Mouse (Mus musculus): ENCODE measurements around the gene Rpusd1. TPM values are rescaled to one million over a fixed set of nuclear protein-coding genes. Genes with fewer than 3 reads are reported as not detected.

Rpusd1 gene
- total RNA-seq (2021) = 1 to 10 TPM; 3.6 to 5.2 TPM
- long read RNA-seq, experiment 1, partial matches to known transcripts = 1 of 9 reads
- long read RNA-seq, experiment 1, other reads (novel, unspliced or antisense) = 0 of 9 reads
- long read RNA-seq, experiment 2, partial matches to known transcripts = 0 of 1 reads
- long read RNA-seq, experiment 2, other reads (novel, unspliced or antisense) = 0 of 1 reads

DNA sequence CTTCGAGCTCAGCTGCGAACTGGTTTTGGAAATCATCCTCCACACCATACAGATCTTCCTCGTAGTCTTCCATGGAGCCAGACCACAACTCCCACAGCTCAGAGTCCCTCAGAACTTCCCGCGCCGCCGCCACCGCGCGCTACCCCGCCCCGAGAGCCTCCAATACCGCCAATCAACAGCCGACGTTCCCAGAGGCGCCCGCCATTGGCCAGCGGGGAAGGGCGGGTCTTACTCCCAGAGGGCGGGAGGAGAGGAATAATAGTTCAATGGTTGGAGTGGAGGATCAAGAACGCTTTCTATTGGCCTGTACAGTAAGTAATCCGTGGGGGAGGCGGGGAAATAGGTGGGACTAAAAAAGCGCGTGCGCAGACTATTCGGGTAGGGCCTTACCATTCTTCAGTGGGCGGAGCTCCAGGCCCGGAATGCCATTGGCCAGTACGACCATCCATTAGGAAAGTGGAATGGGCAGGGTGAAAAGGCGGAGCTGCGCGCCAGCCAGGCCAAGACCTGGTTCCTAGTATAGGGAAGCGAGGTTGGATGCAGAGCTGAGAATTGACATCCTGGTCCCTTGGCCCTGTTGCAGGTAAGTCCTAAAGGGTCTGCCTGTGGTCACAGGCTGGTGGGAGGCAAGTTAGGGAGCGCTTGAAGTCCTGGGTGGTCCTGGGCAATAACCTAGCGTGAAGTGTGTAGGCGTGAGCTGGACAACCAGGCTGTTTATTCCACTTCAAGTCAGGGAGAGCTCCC, at the start of gene Rpusd1, which contains the start of gene Chtf18:
Gene Rpusd1 (plus strand): TSS at position 406 of the 744 bp plus-strand sequence.
Gene Chtf18 (minus strand): TSS at position 155 of the 744 bp plus-strand sequence.
- DNase-seq = peak; percentile 100

DNA sequence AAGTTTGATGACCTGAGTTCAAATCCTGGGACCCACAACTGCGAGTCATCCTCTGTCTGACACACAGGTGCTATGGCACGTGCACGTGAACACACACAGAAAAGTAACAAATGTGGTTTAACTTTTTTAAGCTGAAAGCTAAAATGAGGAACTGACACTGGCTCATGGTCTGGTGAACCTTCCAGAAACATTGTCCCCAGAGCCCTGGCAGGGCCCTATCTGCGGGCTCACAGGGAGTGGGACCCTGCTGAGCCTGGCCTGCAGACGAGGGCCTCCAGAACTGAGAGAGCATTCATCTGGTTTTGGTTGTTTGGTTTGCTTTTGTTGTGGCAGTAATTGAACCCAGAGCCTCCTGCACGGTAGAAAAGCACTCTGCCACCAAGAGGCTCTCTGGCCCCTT, 49.5 kb upstream of the Rpusd1 start:
- DNase-seq = no peak

DNA sequence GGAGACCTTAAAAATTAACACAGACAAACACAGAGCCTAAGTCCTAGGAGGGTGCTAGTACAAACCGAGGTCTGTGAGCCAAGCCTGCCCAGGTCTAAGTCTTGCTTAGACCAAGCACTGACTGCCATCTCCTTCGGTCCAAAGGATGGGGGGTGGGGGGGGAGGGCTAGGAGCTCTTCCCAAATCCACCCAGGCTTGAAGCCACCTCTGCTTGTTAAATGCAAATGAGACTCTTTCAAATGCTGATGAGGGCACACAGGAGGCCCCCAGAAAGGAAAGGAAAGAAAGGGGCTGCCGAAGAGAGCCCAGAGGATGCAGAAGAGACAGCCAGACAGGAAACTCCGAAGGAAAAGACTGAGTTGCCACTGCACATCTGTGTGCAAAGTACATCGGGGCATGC, 47.7 kb upstream of the Rpusd1 start:
- DNase-seq = no peak

DNA sequence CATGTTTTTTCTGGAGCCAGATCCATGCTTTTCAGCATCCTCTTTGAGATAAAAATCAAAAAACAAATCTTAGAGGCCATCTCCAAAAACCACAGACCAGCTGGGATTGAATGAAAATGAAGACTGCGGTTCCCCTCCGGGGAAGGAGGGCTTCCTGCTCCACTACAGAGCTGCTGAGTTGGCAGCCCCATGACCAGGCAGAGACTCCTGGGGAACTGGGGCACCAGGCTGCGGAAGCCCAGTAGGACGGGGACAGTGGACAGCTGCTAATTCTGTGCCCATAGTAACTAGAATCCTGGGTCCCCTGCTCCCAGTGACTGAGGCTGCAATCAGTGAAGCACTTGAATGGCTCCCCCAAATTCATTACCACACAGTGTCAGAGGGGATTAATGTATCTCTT, 45.8 kb upstream of the Rpusd1 start:
- peak in 1 of 2 experiments; percentile 41 for DNase-seq

DNA sequence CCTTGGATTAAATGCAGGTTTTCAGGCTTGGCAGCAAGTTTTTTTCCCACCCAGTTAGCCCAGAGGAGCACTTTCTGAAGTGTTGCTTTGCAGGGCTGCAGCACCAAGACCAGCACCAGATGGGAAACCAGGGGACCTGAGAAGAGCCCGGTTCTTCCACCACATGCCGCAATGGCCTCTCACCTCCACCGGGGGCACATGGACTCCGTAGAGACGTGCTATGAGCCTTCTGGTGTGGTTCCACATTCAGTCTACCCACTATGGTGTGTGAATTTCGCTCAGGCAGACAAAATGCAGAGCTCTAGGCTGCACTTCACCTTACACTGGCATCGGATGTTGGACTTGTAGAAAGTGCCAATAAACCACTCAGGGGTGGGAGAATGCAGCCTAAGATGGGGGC, 41.1 kb upstream of the Rpusd1 start:
- no peak for DNase-seq

DNA sequence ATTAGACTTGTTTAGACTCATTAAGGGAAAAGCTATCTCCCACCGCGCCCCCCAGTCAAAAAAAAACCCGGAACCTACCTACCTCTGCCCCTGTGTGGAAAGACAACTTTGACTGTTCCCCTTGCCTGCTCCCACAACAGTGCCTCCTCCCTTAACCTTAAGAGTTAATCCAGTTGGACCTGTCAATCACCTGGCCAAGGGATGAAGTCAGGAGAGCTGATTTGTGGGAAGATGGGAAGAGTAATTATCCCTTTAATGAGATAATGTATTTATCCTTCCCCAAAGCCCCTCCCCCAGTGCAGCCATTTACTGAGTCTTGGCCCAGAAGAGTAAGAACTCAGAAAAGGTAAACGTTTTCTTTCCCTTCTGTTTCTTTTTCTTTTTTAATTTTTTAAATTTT, 38.5 kb upstream of the Rpusd1 start:
- no peak for DNase-seq

DNA sequence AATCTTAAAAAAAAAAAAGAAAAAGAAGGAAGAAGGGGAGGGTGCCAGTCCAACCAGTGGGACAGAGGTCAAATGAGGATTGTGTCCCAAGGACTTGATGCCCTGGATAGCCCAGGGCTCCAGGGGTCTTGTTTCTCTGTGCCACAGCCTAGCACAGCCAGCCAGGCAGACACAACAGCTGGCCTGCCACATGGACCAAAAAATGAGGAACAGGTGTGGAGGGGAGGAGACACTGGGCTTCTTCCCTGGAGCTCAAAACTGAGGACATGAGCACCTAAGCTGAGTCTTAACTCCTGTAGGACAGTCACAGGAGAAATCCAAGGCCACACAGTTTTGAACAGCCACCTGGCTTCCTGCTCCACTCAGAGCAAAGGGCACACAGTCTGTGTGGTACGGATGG, 31.2 kb upstream of the Rpusd1 start:
- no peak for DNase-seq

DNA sequence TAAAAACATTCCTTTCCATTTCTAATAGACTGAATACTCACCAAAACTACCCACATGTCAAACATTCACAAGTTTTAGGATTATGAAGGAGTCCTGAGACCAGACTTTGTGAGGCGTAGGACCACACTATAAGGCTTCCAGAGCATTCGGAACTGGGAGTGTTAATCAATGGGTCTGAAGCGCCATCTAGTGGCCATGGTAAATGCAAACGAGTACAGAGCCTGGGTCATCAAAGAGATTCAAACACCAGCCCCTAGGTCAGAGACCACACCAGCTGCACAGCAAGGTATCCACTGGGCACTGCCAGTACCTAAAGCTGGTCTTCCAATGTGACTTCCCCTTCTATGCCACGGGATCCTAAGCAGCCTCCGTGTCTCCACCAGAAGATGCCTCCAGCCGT, 29.0 kb upstream of the Rpusd1 start:
- DNase-seq = peak; percentile 66 to 86

DNA sequence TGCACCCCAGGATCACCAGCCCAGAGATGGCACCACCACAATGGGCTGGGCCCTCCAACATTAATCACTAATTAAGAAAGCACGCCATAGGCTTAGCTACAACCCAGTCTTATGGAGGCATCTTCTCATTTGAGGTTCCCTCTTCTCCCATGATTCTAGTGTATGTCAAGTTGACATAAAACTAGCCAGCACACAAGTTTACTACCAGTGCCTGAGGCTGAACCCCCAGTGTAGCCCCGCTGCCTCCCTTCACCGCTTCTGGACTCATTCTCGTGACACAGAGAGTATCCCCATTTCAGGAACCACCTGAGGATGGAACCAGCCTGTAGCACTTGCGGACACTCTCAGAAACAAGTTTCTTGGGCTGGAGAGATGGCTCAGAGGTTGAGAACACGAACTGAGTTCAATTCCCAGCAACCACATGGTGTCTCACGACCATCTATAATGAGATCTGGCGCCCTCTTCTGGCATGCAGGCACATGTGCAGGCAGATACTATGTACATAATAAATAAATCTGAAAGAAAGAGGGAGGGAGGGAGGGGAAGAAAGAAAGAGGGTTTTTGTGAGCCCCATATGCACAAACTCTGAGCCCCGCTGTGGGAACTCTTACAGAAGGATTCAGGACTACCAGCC, 26.5 kb upstream of the Rpusd1 start:
- no peak for DNase-seq

DNA sequence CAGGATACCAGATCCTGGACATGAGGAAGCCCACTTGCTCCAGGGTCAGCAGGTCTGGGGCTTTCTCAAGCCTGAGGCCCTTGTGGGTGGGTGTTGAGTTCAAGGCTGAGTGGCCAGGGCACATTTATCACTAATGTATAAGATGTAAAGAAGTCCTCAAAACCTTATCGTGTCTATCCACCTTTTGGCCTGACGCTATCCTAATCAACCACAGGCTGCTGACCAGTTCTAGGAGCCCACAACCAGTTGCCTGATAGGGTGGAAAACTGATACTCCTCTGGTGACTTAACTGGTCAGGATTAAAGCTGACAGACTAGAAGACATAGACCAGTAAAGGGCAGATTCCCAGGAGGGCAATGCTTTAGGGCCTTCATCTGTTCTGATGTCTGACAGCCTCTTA, 17.5 kb upstream of the Rpusd1 start:
- DNase-seq = no peak

DNA sequence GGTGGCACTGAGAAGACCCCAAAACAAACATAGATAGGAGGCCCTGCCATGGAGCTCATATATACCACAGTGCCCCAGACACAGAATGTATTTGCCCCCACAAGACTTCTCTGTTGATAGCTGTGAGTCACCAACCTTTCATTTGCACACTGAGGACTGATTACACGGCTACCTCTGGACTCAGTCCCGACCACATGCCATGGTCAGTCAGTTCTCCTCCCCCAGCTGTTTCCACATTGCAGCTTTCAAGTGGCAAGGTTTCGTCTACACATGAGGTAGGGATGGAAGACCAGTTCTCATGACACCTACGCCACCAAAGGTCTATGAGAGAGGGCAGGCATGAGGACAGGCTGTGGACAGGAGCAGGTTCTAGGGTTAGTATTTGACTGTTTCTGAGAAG, 16.3 kb upstream of the Rpusd1 start:
- no peak for DNase-seq

DNA sequence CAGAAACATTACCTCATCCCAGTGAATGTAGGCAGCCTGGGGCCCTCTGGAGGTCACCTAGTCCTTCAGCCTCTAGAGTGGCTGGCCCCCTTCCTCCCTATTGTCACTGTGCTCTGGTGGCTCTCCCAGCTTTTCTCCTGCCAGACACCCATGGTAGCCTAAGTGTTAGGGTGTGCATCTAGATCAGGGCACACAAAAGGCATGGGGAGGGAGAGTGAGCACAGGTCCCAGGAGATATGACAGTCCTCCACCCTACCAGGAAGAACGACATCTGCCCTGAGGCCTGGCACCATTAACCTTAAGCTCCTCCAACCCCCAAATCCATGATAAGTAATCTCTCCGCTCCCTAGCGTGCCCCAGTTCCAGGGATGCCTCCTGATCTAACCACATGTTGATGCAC, 11.8 kb upstream of the Rpusd1 start:
- no peak for DNase-seq

DNA sequence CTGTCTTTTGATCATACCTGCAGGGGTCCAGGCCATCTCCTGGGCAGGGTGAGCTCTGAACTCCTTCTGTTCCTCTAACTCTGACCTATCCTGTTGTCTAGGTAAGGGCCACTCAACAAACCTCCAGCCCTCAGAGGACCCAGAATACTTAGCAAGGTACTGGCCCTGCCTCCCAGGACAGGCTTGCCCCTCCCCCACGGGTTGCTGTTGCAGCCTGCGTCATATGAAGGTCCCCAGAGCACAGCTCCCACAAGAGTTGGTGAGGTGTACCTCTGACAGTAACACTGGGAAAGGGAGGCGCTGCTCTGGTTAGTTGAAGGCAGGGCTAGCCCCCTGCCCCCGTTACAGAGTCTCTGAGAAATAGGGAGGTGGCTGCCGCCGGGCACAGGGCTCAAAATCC, 11.3 kb upstream of the Rpusd1 start:
- DNase-seq = no peak

DNA sequence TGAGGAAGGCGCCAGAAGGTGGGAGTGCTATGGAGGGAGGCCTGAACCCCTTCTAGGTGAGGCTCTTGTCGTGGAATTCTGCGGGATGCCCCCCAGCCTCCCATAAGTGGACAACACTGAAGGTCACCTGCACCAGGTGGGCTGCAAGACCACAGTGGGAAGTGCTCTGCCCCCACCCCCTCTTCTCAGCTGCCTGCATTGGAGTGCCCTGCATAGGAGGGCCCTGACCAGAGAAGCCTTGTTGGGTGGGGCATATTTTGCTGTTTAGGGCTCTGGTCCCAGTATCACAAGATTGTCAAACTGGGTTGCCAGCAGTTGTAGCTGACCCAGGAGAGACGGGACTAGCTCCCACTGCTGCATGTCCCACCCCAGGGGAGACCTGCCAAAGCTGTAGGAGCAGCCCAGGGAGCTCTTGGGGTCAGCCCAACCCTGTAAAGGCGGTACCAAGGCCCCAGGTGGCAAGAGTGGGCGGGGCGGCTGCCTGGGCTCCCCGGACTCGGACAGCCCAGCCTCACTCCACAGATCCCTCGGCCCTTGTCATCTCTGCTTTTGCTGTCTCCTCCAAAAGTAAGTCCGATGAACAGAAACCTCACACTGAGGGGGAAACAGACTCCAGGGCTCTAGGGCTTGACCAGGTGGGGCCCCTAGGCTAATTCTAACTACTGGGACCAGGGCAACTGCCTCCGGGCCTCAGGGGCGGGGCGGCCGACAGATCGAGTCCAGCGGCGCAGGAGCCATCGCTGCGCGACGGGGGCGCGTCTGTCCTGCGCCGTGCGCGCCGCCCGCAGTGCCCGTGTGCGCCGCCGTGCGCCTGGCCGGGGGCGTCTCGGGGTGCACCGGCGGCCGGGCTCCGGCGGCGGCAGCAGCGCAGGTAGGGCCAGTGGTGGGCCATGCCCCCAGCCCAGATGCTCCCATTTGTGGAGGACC, 10.5 kb upstream of the Rpusd1 start, which contains the start of gene Gng13:
Gene Gng13 (plus strand): TSS at position 461 of the 927 bp plus-strand sequence.
- DNase-seq = no peak

DNA sequence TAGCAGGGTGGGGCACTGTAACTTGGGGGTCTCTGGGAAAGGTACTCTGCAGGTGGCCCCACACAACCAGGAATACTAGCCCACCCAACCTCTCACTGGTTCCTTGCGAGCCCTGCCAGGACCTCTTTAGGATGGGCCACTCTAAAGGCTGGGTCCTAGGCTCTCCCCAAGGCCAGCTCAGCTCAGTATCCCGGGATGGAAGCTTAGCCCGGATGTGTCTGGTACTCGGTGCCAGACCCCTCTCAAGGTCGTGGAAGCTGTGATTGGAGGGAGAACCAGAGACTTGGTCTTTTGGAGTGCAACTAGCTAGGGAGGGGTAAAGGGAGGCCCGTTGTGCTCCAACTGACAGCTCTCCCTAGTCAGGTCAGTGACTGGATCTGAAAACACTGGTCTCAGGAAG, 9.8 kb upstream of the Rpusd1 start:
- DNase-seq = no peak

DNA sequence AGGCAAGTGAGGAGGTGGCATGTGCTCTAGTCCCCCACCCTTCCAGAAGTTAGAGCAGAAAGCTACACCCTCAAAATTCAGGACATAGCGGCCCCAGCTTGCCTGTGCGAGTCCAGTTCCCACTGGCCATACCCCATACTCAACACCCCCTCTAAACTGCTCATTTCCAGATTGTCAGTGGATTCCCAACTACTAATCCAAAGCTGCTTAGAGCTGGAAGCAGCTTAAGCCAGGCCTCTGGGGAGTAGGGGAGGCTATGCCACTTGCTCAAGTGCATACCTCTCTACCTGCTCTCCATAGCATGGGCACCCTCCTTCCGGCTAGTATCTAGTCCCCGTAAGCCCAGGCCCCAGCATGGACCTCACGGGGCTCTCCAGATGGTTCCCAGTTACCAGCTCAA, 6.0 kb upstream of the Rpusd1 start:
- DNase-seq = no peak

DNA sequence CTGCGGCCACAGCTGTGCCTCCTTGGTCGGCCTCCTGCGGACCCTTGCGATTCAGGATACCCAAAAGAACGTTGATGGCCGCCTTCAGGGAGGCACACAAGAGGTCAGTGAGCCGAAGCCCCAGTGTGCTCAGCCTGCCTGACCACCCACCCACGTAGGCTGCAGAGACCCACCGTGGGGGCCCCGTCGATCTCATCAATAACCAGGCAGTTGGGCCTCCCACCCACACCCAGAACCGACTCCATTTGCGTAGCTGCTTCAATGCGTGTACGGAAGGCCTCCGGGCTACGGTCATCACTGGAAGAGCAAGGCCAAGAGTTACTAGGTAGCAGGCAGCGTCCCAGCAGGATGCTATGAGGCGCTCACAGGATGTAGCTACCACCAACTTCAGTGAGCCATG, 4.0 kb upstream of the Rpusd1 start:
- DNase-seq = no peak

DNA sequence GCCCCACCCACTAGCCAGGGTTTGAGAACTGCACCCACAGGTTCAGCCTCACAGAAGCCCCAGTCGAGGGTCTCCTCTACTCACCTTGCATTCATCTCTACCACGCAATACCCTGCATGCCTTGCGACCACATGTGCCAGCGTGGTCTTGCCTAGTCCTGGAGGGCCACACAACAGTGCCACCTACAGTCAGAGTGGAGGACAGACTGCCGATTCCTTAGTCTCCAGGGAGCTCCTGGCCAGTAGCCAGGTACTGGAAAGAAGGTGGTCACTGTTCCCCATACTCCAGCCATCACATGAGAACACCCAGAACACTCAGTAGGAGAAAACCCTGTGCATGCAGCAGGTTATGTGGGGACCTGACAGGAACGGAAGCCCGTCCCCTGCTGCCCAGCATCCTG, 3.6 kb upstream of the Rpusd1 start:
- no peak for DNase-seq

DNA sequence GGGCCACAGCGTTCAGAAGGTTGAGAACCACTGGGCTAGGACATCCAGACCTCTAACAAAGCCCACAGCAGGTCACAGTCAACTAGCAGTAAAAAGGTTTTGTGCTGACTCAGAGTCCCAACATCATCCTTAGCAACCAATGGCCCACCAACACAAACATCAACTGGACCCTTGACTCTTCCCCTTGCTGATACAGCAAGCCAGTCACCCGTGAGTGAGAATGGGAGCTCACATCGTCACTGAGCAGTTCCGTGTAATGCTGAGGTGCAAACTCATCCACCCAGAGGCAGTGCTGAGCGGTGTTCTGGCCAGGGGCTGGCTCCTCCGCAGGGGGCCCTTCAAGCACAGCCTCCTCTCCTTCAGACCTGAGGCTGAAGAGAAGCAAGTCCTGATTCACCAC, 2.2 kb upstream of the Rpusd1 start:
- no peak for DNase-seq

DNA sequence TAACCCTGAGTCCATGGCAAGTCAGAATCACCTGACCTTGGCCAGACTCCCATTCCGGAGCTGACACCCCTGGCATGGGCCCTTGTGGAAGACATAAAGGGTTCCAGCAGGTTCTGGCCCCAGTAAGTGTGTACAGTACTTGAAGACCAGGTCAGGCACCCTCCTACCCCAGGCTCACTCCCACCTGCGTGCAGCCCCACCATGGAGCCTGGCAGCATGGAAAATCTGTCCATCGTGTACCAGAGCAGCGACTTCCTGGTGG, 470 bp downstream of the Rpusd1 start:
- DNase-seq = no peak

DNA sequence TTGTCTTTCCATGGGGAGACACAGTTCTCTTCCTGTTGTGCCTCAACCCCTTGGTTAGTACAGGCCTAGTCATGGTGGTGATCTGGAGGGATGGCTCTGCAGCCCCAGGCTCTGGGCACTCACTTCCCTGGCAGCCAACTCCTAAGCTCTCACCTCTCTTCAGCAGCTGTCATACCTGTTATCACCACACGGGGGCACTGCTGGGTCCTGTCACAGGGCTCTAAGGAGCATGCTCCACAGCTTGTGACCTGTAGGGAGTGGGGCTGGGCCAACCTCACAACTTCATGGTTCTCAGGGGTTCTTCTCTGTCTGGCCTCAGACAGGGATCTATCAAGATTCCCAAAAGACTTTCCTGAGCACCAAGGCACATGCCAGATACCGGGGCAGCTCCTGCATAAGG, 4.6 kb downstream of the Rpusd1 start:
- DNase-seq = peak; percentile 71 to 88

DNA sequence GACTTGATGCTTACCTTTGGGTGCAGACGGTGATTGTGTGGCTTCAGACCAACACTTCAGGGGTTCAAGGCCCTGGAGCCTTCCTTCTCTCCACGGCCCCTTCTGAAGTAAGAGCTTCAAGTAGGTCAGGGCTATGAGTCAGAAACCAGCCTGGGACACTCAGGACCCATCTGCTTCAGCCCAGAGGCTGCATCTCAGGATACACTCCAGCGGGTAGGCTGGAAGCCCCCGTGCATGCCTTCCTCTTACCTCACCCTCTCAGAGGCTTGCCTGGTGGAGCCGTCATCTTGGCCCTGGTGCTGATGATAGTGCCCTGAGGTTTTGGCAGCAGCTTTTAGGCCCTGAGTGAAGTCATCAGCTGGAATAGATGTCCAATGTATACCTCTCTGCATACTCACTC, 7.8 kb downstream of the Rpusd1 start:
- no peak for DNase-seq

DNA sequence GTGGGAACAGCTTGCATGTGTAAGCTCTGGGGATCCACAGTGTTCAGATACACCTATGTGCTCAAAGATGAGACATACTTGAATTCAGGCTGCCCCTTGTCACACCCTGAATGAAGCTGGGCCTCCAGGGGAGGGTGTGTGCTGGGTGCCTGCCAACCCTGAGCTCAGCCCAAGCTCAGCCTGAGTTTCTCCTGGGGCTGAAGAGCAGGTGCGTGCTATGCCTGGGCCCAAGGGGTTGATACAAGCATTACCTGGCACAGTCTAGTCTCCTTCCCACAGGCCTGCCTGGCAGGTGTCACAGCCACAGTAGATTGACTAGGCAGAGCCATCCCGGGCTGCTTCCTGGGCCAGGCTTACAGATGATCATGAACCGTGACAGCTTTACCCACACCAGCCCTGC, 8.3 kb downstream of the Rpusd1 start, which contains the start of gene Mslnl:
Gene Mslnl (plus strand): TSS at position 298 of the 400 bp plus-strand sequence.
- no peak for DNase-seq
